Mouse (Mus musculus): ENCODE data around the gene Plcz1. TPM values are rescaled to one million over a fixed set of nuclear protein-coding genes. Genes with fewer than 3 reads are reported as not detected.
A peak's percentile ranks its signal among the peaks of the same experiment; 100 is the strongest.

Plcz1 gene
- polyA plus RNA-seq, 1 experiment from 2014 or later = 0.06 TPM

DNA sequence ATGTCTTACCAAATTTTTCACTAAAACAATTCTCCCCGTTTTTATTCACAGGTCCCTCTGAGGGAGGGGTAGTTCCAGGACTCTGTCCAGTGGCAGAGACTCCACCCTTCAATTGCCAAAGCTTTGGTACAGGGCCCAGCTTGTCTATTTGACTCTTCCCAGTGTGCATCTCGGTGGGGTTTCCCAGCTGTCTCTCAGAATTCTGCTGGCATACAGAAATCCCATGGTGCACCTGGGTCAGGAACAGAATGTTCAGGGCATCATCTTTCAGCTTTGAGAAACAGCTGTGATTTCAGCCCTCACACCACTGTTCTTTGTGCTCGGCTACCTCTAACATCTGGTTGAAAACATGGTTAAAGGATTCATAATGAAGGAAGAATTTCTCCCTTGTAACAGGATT is 77.5 kb downstream of the Plcz1 start:
- Histone ChIP-seq H3K4me2 (replicated peaks; ENCODE audit: low read depth, low read length) (no peak overlapping the region), H3K27me3 (ENCODE audit: insufficient read depth, low read length) (no peaks in the 10 kb centered on the region), H3K4me1 (ENCODE audit: insufficient read depth, low read length) (no peaks in the 10 kb centered on the region), H3K36me3 (ENCODE audit: insufficient read depth, low read length) (no peaks in the 10 kb centered on the region), H3K27ac (ENCODE audit: low read length) (no peak overlapping the region), H3K9ac (replicated peaks; ENCODE audit: low read length) (no peak overlapping the region), H3K9me3 (ENCODE audit: low read length) (no peaks in the 10 kb centered on the region), H3K4me3 (ENCODE audit: low read length) (no peak overlapping the region)
- no peak for ATAC-seq (ENCODE audit: low FRiP score, low TSS enrichment)
- 49% methylated on average over 3 of the region's 3 CpGs for WGBS

DNA sequence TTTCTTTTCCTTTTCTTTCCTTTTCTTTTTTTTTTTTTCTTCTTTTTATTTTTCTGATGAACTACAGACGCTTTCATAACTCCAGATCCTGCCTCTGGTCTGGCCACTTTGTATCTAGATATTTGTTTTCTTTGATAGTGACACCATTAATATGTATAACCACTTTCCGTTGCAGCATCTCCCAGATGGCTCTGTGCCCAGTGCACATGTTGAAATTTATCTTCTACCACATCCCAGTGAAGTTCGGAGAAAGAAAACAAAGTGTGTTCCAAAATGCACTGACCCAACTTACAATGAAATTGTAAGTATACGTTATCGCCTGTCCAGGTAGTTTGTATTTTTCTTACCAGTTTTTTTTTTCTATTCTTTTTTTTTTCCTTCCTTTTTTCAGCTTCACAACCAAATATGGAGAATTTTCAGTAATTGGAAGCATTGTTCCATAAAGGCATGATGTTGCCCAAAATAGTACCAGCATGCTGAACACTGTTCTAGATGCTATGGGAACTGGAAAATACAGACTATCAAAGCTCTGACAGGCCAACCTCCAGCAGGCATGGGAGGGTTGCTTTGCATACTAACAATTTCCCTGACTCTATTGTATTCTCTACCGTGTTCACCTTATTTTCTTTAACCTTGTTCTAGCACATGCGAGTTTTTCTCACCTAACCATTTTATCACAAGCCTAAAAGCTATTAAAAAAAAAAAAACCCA is 83.6 kb downstream of the Plcz1 start:
- Histone ChIP-seq H3K4me2 (replicated peaks; ENCODE audit: low read depth, low read length) (no peak overlapping the region), H3K4me1 (ENCODE audit: insufficient read depth, low read length) (no peaks in the 10 kb centered on the region), H3K36me3 (ENCODE audit: insufficient read depth, low read length) (no peaks in the 10 kb centered on the region), H3K9me3 (ENCODE audit: low read length) (no peaks in the 10 kb centered on the region), H3K9ac (replicated peaks; ENCODE audit: low read length) (no peak overlapping the region), H3K27ac (ENCODE audit: low read length) (no peak overlapping the region), H3K27me3 (ENCODE audit: insufficient read depth, low read length) (no peaks in the 10 kb centered on the region), H3K4me3 (ENCODE audit: low read length) (no peak overlapping the region)
- no peak for ATAC-seq (ENCODE audit: low FRiP score, low TSS enrichment)
- 60% methylated on average over 7 of the region's 7 CpGs for WGBS

DNA sequence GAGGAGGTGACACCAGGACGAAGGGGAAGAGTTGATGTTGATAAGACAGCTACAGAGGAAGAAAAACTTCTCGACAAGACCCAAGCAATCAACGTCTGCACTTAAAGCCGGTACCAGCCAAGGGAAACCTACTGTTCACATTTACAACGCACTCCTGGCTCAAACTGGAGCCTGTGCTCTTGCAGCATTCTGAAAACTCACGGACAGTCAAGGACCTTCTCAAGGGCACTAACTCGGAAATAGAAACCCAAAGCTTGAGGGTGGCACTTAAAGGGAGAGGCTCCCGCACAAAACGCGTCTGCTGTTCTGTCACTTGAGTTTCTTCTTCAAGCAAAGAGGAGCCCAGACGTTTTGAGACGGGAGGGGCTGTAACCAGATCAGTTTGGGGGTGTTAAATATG is 87.7 kb downstream of the Plcz1 start:
- Histone ChIP-seq H3K9me3 (ENCODE audit: low read length) (no peaks in the 10 kb centered on the region), H3K9ac (replicated peaks; ENCODE audit: low read length) (no peak overlapping the region), H3K27ac (ENCODE audit: low read length) (no peak overlapping the region), H3K36me3 (ENCODE audit: insufficient read depth, low read length) (no peaks in the 10 kb centered on the region), H3K4me1 (ENCODE audit: insufficient read depth, low read length) (no peaks in the 10 kb centered on the region), H3K4me2 (replicated peaks; ENCODE audit: low read depth, low read length) (no peak overlapping the region), H3K27me3 (ENCODE audit: insufficient read depth, low read length) (no peaks in the 10 kb centered on the region), H3K4me3 (ENCODE audit: low read length) (no peak overlapping the region)
- WGBS = 75% methylated on average over 12 of the region's 12 CpGs
- ATAC-seq (ENCODE audit: low FRiP score, low TSS enrichment) = no peak

DNA sequence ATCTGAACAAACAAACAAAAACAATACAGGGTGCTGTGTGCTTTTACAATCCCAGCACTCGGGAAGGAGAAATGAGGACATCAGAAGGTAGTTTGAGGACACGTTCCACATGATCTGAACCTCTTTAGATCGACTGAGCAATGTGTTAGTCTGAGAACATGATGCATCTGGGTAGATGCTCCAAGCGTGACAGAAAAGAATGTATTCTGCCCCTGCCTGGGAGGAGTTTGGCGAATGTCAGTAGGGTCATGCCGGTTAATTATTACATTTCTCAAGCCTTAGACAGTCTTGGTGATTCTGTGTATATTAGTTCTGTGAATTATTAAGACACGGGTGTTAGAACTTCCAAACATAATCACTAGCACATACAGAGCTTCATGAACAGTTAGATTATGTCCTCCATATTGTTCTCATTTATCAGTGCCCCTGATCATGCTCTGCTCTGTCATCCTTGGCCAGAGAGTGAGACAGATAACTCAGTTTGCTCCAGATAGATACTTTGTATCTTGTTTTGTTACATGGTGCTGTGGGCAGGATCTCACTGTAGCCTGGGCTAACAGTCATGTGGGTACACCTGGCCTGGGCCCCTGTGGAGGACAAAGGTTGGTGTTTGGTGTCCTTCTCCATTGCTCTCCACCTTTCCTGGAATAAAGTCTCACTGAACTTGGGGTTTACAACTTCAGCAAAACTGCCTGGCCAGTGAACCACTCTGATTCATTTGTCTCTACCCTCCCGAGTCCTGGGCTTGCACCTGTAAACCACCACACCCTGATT is 94.0 kb downstream of the Plcz1 start:
- 74% methylated on average over 8 of the region's 8 CpGs for WGBS
- ATAC-seq (ENCODE audit: low FRiP score, low TSS enrichment) = peak; percentile 91

More for the DNA sequence above, 94.0 kb downstream of the Plcz1 start:
- Histone ChIP-seq H3K9ac (replicated peaks; ENCODE audit: low read length) (no peak overlapping the region), H3K4me1 (ENCODE audit: insufficient read depth, low read length) (no peaks in the 10 kb centered on the region), H3K27ac (ENCODE audit: low read length) (peak overlapping the region; percentile 18; the same call in 1 of the 2 replicates), H3K36me3 (ENCODE audit: insufficient read depth, low read length) (no peaks in the 10 kb centered on the region), H3K4me2 (replicated peaks; ENCODE audit: low read depth, low read length) (no peak overlapping the region), H3K9me3 (ENCODE audit: low read length) (no peaks in the 10 kb centered on the region), H3K27me3 (ENCODE audit: insufficient read depth, low read length) (no peaks in the 10 kb centered on the region), H3K4me3 (ENCODE audit: low read length) (no peak overlapping the region)

Other genes starting within 250 kb of the Plcz1 start
- gene Capza3, start 205 bp downstream of the Plcz1 start, polyA plus RNA-seq (2015; fragmentation: Nextera tagmentation; extraction: Ambion mirVana) = not detected in 2 replicates